30 mouse cellular contexts compared by ENCODE assay signal in genomic region chr4:134298626-134299497, GRCm38 (mm10). TPM values are rescaled to one million over a fixed set of nuclear protein-coding genes. Genes with fewer than 3 reads are reported as not detected.
DNase-seq lines count a peak whose midpoint lies in the region; ATAC-seq and TF ChIP-seq lines count a peak whose summit lies in the region.
"Had no signal": no experiment of that assay in that cellular context is flagged by ENCODE, and none has a peak within 500 bp of the region (broad histone marks: within the 10 kb centered on the region; RNA-seq: fewer than 3 reads in every experiment).

No protein-coding gene starts in this region.

- H3K9me3 ChIP-seq in heart, embryonic 12.5 days (replicated peaks), result peaks cover 3% of the 10 kb centered on the region; the same call in 1 of the 2 replicates
- no peaks in the 10 kb centered on the region for H3K9me3 ChIP-seq in ES-E14 (ENCODE audit: control insufficient read depth, insufficient read depth, low read depth, low read length)
- H3K9me3 ChIP-seq in heart, embryonic 16.5 days (replicated peaks; ENCODE audit: control insufficient read depth, low read length), result 0 out of 2 replicates have a peak, but pooled peaks cover 3% of the 10 kb centered on the region
- 0 out of 2 replicates have a peak, but pooled peaks cover 3% of the 10 kb centered on the region for H3K9me3 ChIP-seq in forebrain, embryonic 16.5 days (ENCODE audit: control insufficient read depth, low read length)
- H3K9me3 ChIP-seq: embryonic facial prominence, embryonic 12.5 days; lung, embryonic 15.5 days; midbrain, embryonic 13.5 days; neural tube, embryonic 12.5 days had no signal

- intact Hi-C loops in heart, postnatal 14 days (cut with DNase I), result no loop called here

- peak overlapping the region; percentile 41 for H3K4me2 ChIP-seq in heart, embryonic 12.5 days
- peak overlapping the region; percentile 45 for H3K4me2 ChIP-seq in heart, embryonic 16.5 days (ENCODE audit: low read depth, low read length)
- H3K4me2 ChIP-seq in forebrain, embryonic 16.5 days (ENCODE audit: low read length), result no peak overlapping the region
- H3K4me2 ChIP-seq: embryonic facial prominence, embryonic 12.5 days; hindbrain, embryonic 14.5 days; lung, embryonic 15.5 days; midbrain, embryonic 13.5 days; neural tube, embryonic 12.5 days had no signal

- 62% methylated on average over 19 of the region's 19 CpGs for WGBS in heart, embryonic 12.5 days
- 57% methylated on average over 19 of the region's 19 CpGs for WGBS in heart, embryonic 16.5 days
- 76% methylated on average over 19 of the region's 19 CpGs for WGBS in forebrain, embryonic 16.5 days

- H3K4me3 ChIP-seq in heart, embryonic 12.5 days, result no peak overlapping the region
- peak overlapping the region; percentile 19 to 22; a peak in 2 of 4 replicates for H3K4me3 ChIP-seq in ES-E14 (ENCODE audit: insufficient read depth in 1 of 2, low read depth in 1 of 2, low read length in 2 of 2, poor library complexity in 1 of 2, severe bottlenecking in 1 of 2)
- H3K4me3 ChIP-seq in heart, embryonic 16.5 days (ENCODE audit: low read length), result peak overlapping the region; percentile 15; the same call in 1 of the 2 replicates
- H3K4me3 ChIP-seq in forebrain, embryonic 16.5 days (replicated peaks; ENCODE audit: low read length), result no peak overlapping the region
- H3K4me3 ChIP-seq: embryonic facial prominence, embryonic 12.5 days; erythroblast, embryonic 14.5 days; lung, embryonic 15.5 days; midbrain, embryonic 13.5 days; neural tube, embryonic 12.5 days had no signal

- no peaks in the 10 kb centered on the region for H3K36me3 ChIP-seq in heart, embryonic 12.5 days
- no peaks in the 10 kb centered on the region for H3K36me3 ChIP-seq in ES-E14 (ENCODE audit: control insufficient read depth, insufficient read depth, low read length, poor library complexity, severe bottlenecking)
- H3K36me3 ChIP-seq in heart, embryonic 16.5 days (ENCODE audit: control insufficient read depth, insufficient read depth), result no peaks in the 10 kb centered on the region
- H3K36me3 ChIP-seq in forebrain, embryonic 16.5 days (ENCODE audit: control insufficient read depth, insufficient read depth), result no peaks in the 10 kb centered on the region
- H3K36me3 ChIP-seq: embryonic facial prominence, embryonic 12.5 days; lung, embryonic 15.5 days; midbrain, embryonic 13.5 days; neural tube, embryonic 12.5 days had no signal

- H3K27ac ChIP-seq in heart, embryonic 12.5 days (ENCODE audit: poor library complexity, severe bottlenecking), result peak overlapping the region; percentile 82
- no peak overlapping the region for H3K27ac ChIP-seq in ES-E14 (ENCODE audit: insufficient read depth, low read depth, low read length, poor library complexity, severe bottlenecking)
- peak overlapping the region; percentile 91 for H3K27ac ChIP-seq in heart, embryonic 16.5 days (ENCODE audit: low read length)
- no peak overlapping the region for H3K27ac ChIP-seq in forebrain, embryonic 16.5 days (ENCODE audit: low read length)
- H3K27ac ChIP-seq: embryonic facial prominence, embryonic 12.5 days; hindbrain, embryonic 14.5 days; liver, embryonic 14.5 days; lung, embryonic 15.5 days; midbrain, embryonic 13.5 days; neural tube, embryonic 12.5 days had no signal

- H3K27me3 ChIP-seq in heart, embryonic 12.5 days (replicated peaks), result no peaks in the 10 kb centered on the region
- H3K27me3 ChIP-seq in heart, embryonic 16.5 days (ENCODE audit: control insufficient read depth, insufficient read depth, low read length), result no peaks in the 10 kb centered on the region
- H3K27me3 ChIP-seq in forebrain, embryonic 16.5 days (replicated peaks; ENCODE audit: control insufficient read depth, insufficient read depth, low read length), result no peaks in the 10 kb centered on the region
- H3K27me3 ChIP-seq: neural tube, embryonic 12.5 days had no signal

- peak overlapping the region; percentile 42; the same call in 1 of the 2 replicates for H3K9ac ChIP-seq in heart, embryonic 12.5 days
- H3K9ac ChIP-seq in ES-E14 (ENCODE audit: insufficient read depth, low read depth, low read length, poor library complexity, severe bottlenecking), result no peak overlapping the region
- H3K9ac ChIP-seq in heart, embryonic 16.5 days (ENCODE audit: low read length), result peak overlapping the region; percentile 52
- no peak overlapping the region for H3K9ac ChIP-seq in forebrain, embryonic 16.5 days (replicated peaks; ENCODE audit: low read depth, low read length)
- H3K9ac ChIP-seq: embryonic facial prominence, embryonic 12.5 days; hindbrain, embryonic 14.5 days; liver, embryonic 14.5 days; lung, embryonic 15.5 days; midbrain, embryonic 13.5 days; neural tube, embryonic 12.5 days had no signal

- ATAC-seq in frontal cortex, adult (ENCODE audit: low TSS enrichment), result 0 out of 2 replicates have a peak, but pooled peaks have one; percentile 50
- no peak for ATAC-seq in heart, embryonic 12.5 days (ENCODE audit: insufficient number of reproducible peaks, low FRiP score)
- no peak for ATAC-seq in heart, embryonic 16.5 days (replicated peaks; ENCODE audit: extremely low read depth, insufficient read depth, low FRiP score)
- ATAC-seq in forebrain, embryonic 16.5 days, result no peak
- ATAC-seq in megakaryocyte, adult 5-6 weeks (ENCODE audit: poor library complexity, severe bottlenecking), result no peak
- ATAC-seq: forebrain, embryonic 14.5 days; midbrain, embryonic 13.5 days had no signal

- DNase-seq in frontal cortex, postnatal 25 days (ENCODE audit: low spot score in 2 of 2), result no peak
- DNase-seq in heart, postnatal 14 days, result no peak
- no peak for DNase-seq in ES-E14 (ENCODE audit: low read depth, low spot score)
- DNase-seq: adrenal gland, postnatal 10 days; cerebellum, adult 11 months; cerebellum, postnatal 10 days; kidney, adult 9 months; kidney, postnatal 4 days; layer of hippocampus, adult 9-11 months; spleen, adult 18-20 months; thymus, postnatal 4 days had no signal

- in situ Hi-C loops in ES-E14 (cut with MboI; ENCODE audit: low sequenced_read_pairs in 2 of 2, unreplicated experiment in 2 of 2), result no loop called here

- H3K4me1 ChIP-seq in heart, embryonic 12.5 days (replicated peaks), result peaks cover 48% of the 10 kb centered on the region
- H3K4me1 ChIP-seq in ES-E14 (ENCODE audit: control insufficient read depth in 2 of 2, insufficient read depth in 2 of 2, low read length in 2 of 2, poor library complexity in 1 of 2), result peaks cover 0 to 15% of the 10 kb centered on the region in 2 experiments; a peak in 1 of 4 replicates
- peaks cover 40% of the 10 kb centered on the region for H3K4me1 ChIP-seq in heart, embryonic 16.5 days (ENCODE audit: control insufficient read depth, insufficient read depth, low read length)
- H3K4me1 ChIP-seq in forebrain, embryonic 16.5 days (replicated peaks; ENCODE audit: control insufficient read depth, insufficient read depth, low read length), result no peaks in the 10 kb centered on the region
- H3K4me1 ChIP-seq: embryonic facial prominence, embryonic 12.5 days; lung, embryonic 15.5 days; midbrain, embryonic 13.5 days; neural tube, embryonic 12.5 days had no signal

TF ChIP-seq in ES-E14, 5 proteins besides CTCF, POLR2A, EP300 and RAD21 (continues in another document):
- TF ChIP-seq ZNF384 (IDR thresholded peaks at IDR 0.05; ENCODE audit: low read depth, low read length) (0 out of 2 replicates have a peak, but pooled peaks have one; percentile 4), ZC3H11A (IDR thresholded peaks at IDR 0.05; ENCODE audit: borderline replicate concordance, low read depth, low read length) (no peak), CHD2 (IDR thresholded peaks at IDR 0.05; ENCODE audit: low read depth, low read length) (no peak)

RNA-seq across cellular contexts. Expression of gene Pdik1l, which starts 11.2 kb away (rescaled TPM):
- polyA plus RNA-seq in heart, embryonic 12.5 days (2016; fragmentation: Nextera tagmentation; extraction: Ambion mirVana), result 14.9 and 18.1 TPM in 2 replicates
- 1 to 10 TPM; 6.6 to 8.6 TPM for total RNA-seq in heart, postnatal 14 days (2021)
- total RNA-seq in ES-E14 (2012; rRNA removed), result 12.6 and 13.2 TPM in 2 replicates
- polyA plus RNA-seq in heart, embryonic 16.5 days (2015; fragmentation: Nextera tagmentation; extraction: Ambion mirVana), result 13.0 and 13.9 TPM in 2 replicates
- polyA plus RNA-seq in forebrain, embryonic 16.5 days (2015; fragmentation: Nextera tagmentation; extraction: Ambion mirVana), result 46.7 and 47.1 TPM in 2 replicates
- 21.2 and 21.5 TPM in 2 replicates for total RNA-seq in megakaryocyte, adult 5-6 weeks (2015)
- total RNA-seq in megakaryocyte, adult 5-6 weeks (2017), result 39.0 and 40.7 TPM in 2 replicates

RNA-seq across cellular contexts. Expression of gene Trim63, which starts 16.1 kb away (rescaled TPM):
- 90.7 and 93.9 TPM in 2 replicates for polyA plus RNA-seq in heart, embryonic 12.5 days (2016; fragmentation: Nextera tagmentation; extraction: Ambion mirVana)
- 100 to 1,000 TPM; 193 to 217 TPM for total RNA-seq in heart, postnatal 14 days (2021)
- 3.5 and 4.3 TPM in 2 replicates for total RNA-seq in ES-E14 (2012; rRNA removed)
- polyA plus RNA-seq in heart, embryonic 16.5 days (2015; fragmentation: Nextera tagmentation; extraction: Ambion mirVana), result 175 and 177 TPM in 2 replicates
- 0.15 and 0.26 TPM in 2 replicates for polyA plus RNA-seq in forebrain, embryonic 16.5 days (2015; fragmentation: Nextera tagmentation; extraction: Ambion mirVana)
- not detected in 2 replicates for total RNA-seq in megakaryocyte, adult 5-6 weeks (2015)
- total RNA-seq in megakaryocyte, adult 5-6 weeks (2017), result not detected in 2 replicates
- total RNA-seq: megakaryocyte progenitor cell, adult 5-6 weeks had no signal
- polyA plus RNA-seq: erythroblast, embryonic 14.5 days; forebrain, embryonic 14.5 days; intestine, embryonic 14.5 days had no signal

RNA-seq across cellular contexts. Expression of gene Slc30a2, which starts 44.1 kb away (rescaled TPM):
- polyA plus RNA-seq in heart, embryonic 12.5 days (2016; fragmentation: Nextera tagmentation; extraction: Ambion mirVana), result 0.42 and 0.44 TPM in 2 replicates
- total RNA-seq in heart, postnatal 14 days (2021), result under 1 TPM; 0.68 to 0.96 TPM
- total RNA-seq in ES-E14 (2012; rRNA removed), result 23.5 and 24.3 TPM in 2 replicates
- 0.21 and 0.42 TPM in 2 replicates for polyA plus RNA-seq in heart, embryonic 16.5 days (2015; fragmentation: Nextera tagmentation; extraction: Ambion mirVana)
- polyA plus RNA-seq in forebrain, embryonic 16.5 days (2015; fragmentation: Nextera tagmentation; extraction: Ambion mirVana), result 0.15 and 0.17 TPM in 2 replicates
- total RNA-seq in megakaryocyte, adult 5-6 weeks (2015), result 0.11 and 0.18 TPM in 2 replicates
- total RNA-seq in megakaryocyte, adult 5-6 weeks (2017), result 0.22 TPM in 1 of 2 replicates, not detected in the other
- total RNA-seq: left cerebral cortex, postnatal 10 days had no signal
- polyA plus RNA-seq: erythroblast, embryonic 14.5 days; neural tube, embryonic 12.5 days had no signal

RNA-seq across cellular contexts. Expression of gene Grrp1, which starts 45.0 kb away (rescaled TPM):
- 4.5 TPM in 2 replicates for polyA plus RNA-seq in heart, embryonic 12.5 days (2016; fragmentation: Nextera tagmentation; extraction: Ambion mirVana)
- 10 to 100 TPM in 1 of 2 experiments, 1 to 10 TPM in 1; 8.6 to 13.8 TPM for total RNA-seq in heart, postnatal 14 days (2021)
- 1.6 and 2.2 TPM in 2 replicates for total RNA-seq in ES-E14 (2012; rRNA removed)
- 5.8 and 6.3 TPM in 2 replicates for polyA plus RNA-seq in heart, embryonic 16.5 days (2015; fragmentation: Nextera tagmentation; extraction: Ambion mirVana)
- polyA plus RNA-seq in forebrain, embryonic 16.5 days (2015; fragmentation: Nextera tagmentation; extraction: Ambion mirVana), result 12.2 and 12.5 TPM in 2 replicates
- total RNA-seq in megakaryocyte, adult 5-6 weeks (2015), result not detected in 2 replicates
- total RNA-seq in megakaryocyte, adult 5-6 weeks (2017), result not detected in 2 replicates
- total RNA-seq: megakaryocyte progenitor cell, adult 5-6 weeks had no signal

RNA-seq across cellular contexts. Expression of gene Gm30191, which starts 52.1 kb away (rescaled TPM):
- not detected in 2 replicates for polyA plus RNA-seq in heart, embryonic 12.5 days (2016; fragmentation: Nextera tagmentation; extraction: Ambion mirVana)
- total RNA-seq in heart, postnatal 14 days (2021), result not detected
- not detected in 2 replicates for total RNA-seq in ES-E14 (2012; rRNA removed)
- polyA plus RNA-seq in heart, embryonic 16.5 days (2015; fragmentation: Nextera tagmentation; extraction: Ambion mirVana), result not detected in 2 replicates
- polyA plus RNA-seq in forebrain, embryonic 16.5 days (2015; fragmentation: Nextera tagmentation; extraction: Ambion mirVana), result not detected in 2 replicates
- total RNA-seq in megakaryocyte, adult 5-6 weeks (2015), result not detected in 2 replicates
- total RNA-seq in megakaryocyte, adult 5-6 weeks (2017), result not detected in 2 replicates
- total RNA-seq: adrenal gland, postnatal 10 days; gastrocnemius, adult 8-10 months; heart, postnatal 10 days; left cerebral cortex, postnatal 10 days; megakaryocyte progenitor cell, adult 5-6 weeks had no signal
- polyA plus RNA-seq: embryonic facial prominence, embryonic 12.5 days; forebrain, embryonic 14.5 days; intestine, embryonic 14.5 days; limb, embryonic 14.5 days; liver, embryonic 14.5 days; lung, embryonic 15.5 days; midbrain, embryonic 13.5 days; neural tube, embryonic 12.5 days had no signal

Comparison
In these comparisons a context has a peak if more than half of its experiments do, and no peak if none do; other contexts are left out.
1. H3K4me3 ChIP-seq: peak in ES-E14 (2 of 2) and heart, embryonic 16.5 days (single experiment); none in heart, embryonic 12.5 days (single experiment) and forebrain, embryonic 16.5 days (single experiment).
2. H3K27ac ChIP-seq: peak in heart, embryonic 12.5 days (single experiment) and heart, embryonic 16.5 days (single experiment); none in ES-E14 (single experiment) and forebrain, embryonic 16.5 days (single experiment).
3. H3K9ac ChIP-seq: peak in heart, embryonic 12.5 days (single experiment) and heart, embryonic 16.5 days (single experiment); none in ES-E14 (single experiment) and forebrain, embryonic 16.5 days (single experiment).
4. RNA of gene Trim63, which starts 16.1 kb away (total RNA-seq): 193 to 217 TPM in heart, postnatal 14 days; 3.5 to 4.3 TPM in ES-E14 and not detected in megakaryocyte, adult 5-6 weeks; every median in the first group is over 10 times any median in the second.
5. RNA of gene Slc30a2, which starts 44.1 kb away (total RNA-seq): 23.5 to 24.3 TPM in ES-E14; 0.68 to 0.96 TPM in heart, postnatal 14 days and 0.11 to 0.22 TPM in megakaryocyte, adult 5-6 weeks; every median in the first group is over 10 times any median in the second.